Mouse (Mus musculus) liver, adult 2 months (tissue): ENCODE measurements around the gene Sapcd1. TPM values are rescaled to one million over a fixed set of nuclear protein-coding genes. Genes with fewer than 3 reads are reported as not detected.
"Not testable (repeated sequence)": the region's sequence is repeated elsewhere in the genome, so short reads cannot be mapped to it uniquely, and the experiment has no call there.

Source experiments
- DNase-seq: peaks from one replicate; pipeline ENCODE4 v3.0.0-alpha.2; 2011; ENCODE audit warnings: low read depth, low spot score; ENCODE audit errors: extremely low read depth
- H3K27ac ChIP-seq: fragments of 200-500 bp; replicated peaks from 2 replicates; pipeline ENCODE4 v1.5.1; 2012; ENCODE audit warnings: low read depth, mild to moderate bottlenecking, control low read depth, inconsistent platforms, low read length; ENCODE audit not compliant: insufficient read depth
- H3K27me3 ChIP-seq: fragments of 200-500 bp; 2 replicates; pipeline ENCODE4 v1.6.1; 2012; ENCODE audit warnings: mild to moderate bottlenecking, moderate library complexity, low read length, inconsistent platforms; ENCODE audit not compliant: control insufficient read depth, insufficient read depth
- H3K36me3 ChIP-seq: fragments of 200-500 bp; 2 replicates; pipeline ENCODE4 v1.6.1; 2012; ENCODE audit warnings: low read length, inconsistent platforms; ENCODE audit not compliant: control insufficient read depth, insufficient read depth
- H3K4me1 ChIP-seq: fragments of 200-500 bp; 2 replicates; pipeline ENCODE4 v1.6.1; 2011; ENCODE audit warnings: low read length; ENCODE audit not compliant: control insufficient read depth, insufficient read depth
- H3K4me3 ChIP-seq: fragments of 200-500 bp; 2 replicates; pipeline ENCODE4 v1.5.1; 2011; ENCODE audit warnings: low read depth, mild to moderate bottlenecking, control low read depth, low read length, moderate library complexity; ENCODE audit not compliant: insufficient read depth
- H3K79me2 ChIP-seq: fragments of 200-500 bp; 2 replicates; pipeline ENCODE4 v1.6.1; 2012; ENCODE audit warnings: inconsistent platforms, mild to moderate bottlenecking, low read length, moderate library complexity; ENCODE audit not compliant: control insufficient read depth, insufficient read depth
- H3K9ac ChIP-seq: fragments of 200-500 bp; 2 replicates; pipeline ENCODE4 v1.6.1; 2012; ENCODE audit warnings: low read depth, mild to moderate bottlenecking, control low read depth, inconsistent platforms, low read length
- CTCF ChIP-seq: fragments of 200-500 bp; IDR thresholded peaks from 2 replicates; pipeline ENCODE4 v1.5.1; 2011; ENCODE audit warnings: low read depth, low read length, control low read depth
- POLR2A ChIP-seq: fragments of 200-500 bp; IDR thresholded peaks from 2 replicates; pipeline ENCODE4 v1.6.1; 2011; ENCODE audit warnings: low read length, control low read depth; ENCODE audit not compliant: insufficient read depth; ENCODE audit errors: extremely low read depth
- WGBS: fragments of 180-500 bp; shearing (Covaris S2); methylation state at CpG from one replicate; pipeline ENCODE4 v1.1.7; 2018; 5-methylcytosine and 5-hydroxymethylcytosine counted together
- polyA plus RNA-seq: library from polyadenylated mRNA; depleted of rRNA; stranded (reverse); fragments of >200 nt; gene quantifications from 2 replicates; pipeline ENCODE4 v1.2.3, GENCODE M21; 2012
- total RNA-seq: library from RNA; depleted of rRNA; stranded (reverse); fragments of >200 nt; gene quantifications from 2 replicates; pipeline ENCODE4 v1.2.3, GENCODE M21; 2014

Sapcd1 gene
- total and polyA plus RNA-seq, 2 experiments = 0.66 TPM; not detected in 1

DNA sequence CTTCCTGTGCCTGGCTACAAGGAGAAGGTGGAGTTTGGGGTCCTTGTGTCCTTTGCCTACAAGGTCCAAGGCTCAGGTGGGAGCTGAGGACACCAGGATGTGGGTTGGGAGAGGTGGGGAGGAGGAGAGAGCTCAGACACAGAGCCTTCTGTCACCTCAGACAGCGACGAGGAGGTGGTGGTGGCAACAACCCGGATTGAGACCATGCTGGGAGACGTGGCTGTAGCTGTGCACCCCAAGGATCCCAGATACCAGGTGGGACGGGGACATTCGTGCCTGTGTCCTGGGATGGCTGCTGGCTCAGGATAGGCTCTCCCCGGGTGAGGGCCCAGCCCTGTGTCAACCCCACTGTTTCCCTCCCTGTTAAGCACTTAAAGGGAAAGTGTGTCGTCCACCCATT, 16.4 kb downstream of the Sapcd1 start:
- Histone ChIP-seq H3K4me1 (no peaks in the 10 kb centered on the region), H3K79me2 (no peaks in the 10 kb centered on the region), H3K27me3 (no peaks in the 10 kb centered on the region), H3K4me3 (no peak overlapping the region), H3K36me3 (peaks cover 5% of the 10 kb centered on the region; the same call in 1 of the 2 replicates), H3K9ac (no peak overlapping the region), H3K27ac (no peak overlapping the region)
- WGBS = 95% methylated on average over 8 of the region's 8 CpGs
- no peak for DNase-seq
- no peak for TF ChIP-seq CTCF
- no peak for TF ChIP-seq POLR2A

DNA sequence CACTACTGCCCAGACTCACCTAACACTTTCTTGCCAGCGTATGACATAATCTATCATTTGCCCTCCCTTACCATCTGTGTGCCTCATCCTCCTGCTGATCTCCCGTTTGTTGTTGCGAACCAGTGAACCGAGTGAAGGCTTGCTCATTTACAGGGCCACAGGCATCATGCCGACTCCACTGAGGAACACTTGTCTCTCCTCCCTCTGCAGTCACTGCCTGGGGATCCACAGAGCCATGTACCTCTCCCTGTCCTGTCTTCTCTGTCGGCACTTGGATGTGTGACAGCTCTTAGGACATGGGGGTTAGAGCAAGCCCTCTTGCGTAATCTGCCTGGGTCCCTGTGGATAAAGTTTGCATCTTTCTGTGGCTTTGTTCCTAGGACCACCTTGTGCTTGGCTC, 18.2 kb downstream of the Sapcd1 start:
- H3K4me1 ChIP-seq = no peaks in the 10 kb centered on the region
- 77% methylated on average over 7 of the region's 7 CpGs for WGBS
- H3K4me3 ChIP-seq = no peak overlapping the region
- H3K79me2 ChIP-seq = no peaks in the 10 kb centered on the region
- no peak overlapping the region for H3K27ac ChIP-seq
- no peak overlapping the region for H3K9ac ChIP-seq
- TF ChIP-seq POLR2A (no peak), CTCF (no peak)
- DNase-seq = no peak
- no peaks in the 10 kb centered on the region for H3K27me3 ChIP-seq
- H3K36me3 ChIP-seq = peaks cover 6% of the 10 kb centered on the region; the same call in 1 of the 2 replicates

DNA sequence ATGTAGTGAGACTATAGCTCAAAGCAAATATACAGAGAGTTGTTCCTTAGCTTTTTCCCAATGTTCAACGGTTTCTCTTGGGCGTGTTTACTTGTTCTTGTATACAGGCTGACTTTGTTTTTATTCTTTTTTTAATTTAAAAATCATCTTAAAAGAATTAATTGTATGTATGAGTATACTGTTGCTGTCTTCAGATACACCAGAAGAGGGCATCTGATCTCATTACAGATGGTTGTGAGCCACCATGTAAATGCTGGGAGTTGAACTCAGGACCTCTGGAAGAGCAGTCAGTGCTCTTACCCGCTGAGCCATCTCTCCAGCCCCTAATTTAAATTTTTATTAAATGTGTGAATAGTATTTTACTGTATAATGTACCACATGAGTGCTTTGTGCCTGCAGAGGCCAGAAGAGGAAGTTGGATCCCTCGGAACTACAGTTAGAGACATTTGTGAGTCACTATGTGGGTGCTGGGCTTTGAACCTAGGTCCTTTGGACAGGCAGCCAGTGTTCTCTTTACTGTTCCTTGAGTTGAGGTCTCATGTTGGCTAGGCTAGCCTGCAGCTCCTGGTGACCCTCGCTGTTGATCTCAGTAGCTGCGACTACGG, 20.3 kb downstream of the Sapcd1 start:
- 96% methylated on average over 7 of the region's 7 CpGs for WGBS

DNA sequence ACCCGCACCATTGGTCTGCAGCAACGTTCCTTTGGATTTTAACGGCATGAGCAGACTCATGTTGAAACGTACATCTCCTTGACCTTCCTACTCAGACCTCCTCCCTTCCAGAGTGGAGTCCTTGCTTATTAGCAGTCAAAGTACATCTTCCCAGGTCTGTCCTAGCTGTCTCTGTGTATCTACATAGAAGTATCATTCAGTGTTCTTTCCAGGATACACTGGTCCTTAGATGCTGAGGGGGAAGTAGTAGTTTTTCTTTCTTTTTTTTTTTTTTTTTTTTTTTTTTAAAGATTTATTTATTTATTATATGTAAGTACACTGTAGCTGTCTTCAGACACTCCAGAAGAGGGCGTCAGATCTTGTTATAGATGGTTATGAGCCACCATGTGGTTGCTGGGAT, 21.9 kb downstream of the Sapcd1 start:
- not testable (repeated sequence) for H3K36me3 ChIP-seq, H3K79me2 ChIP-seq, H3K4me3 ChIP-seq, H3K27ac ChIP-seq, H3K4me1 ChIP-seq, DNase-seq, H3K27me3 ChIP-seq, H3K9ac ChIP-seq
- 94% methylated on average over 4 of the region's 5 CpGs for WGBS

More for the DNA sequence above, 20.3 kb downstream of the Sapcd1 start:
- no peaks in the 10 kb centered on the region for H3K27me3 ChIP-seq
- H3K79me2 ChIP-seq = no peaks in the 10 kb centered on the region
- no peak overlapping the region for H3K9ac ChIP-seq
- DNase-seq = no peak
- no peak overlapping the region for H3K4me3 ChIP-seq
- no peak overlapping the region for H3K27ac ChIP-seq
- peaks cover 6% of the 10 kb centered on the region; the same call in 1 of the 2 replicates for H3K36me3 ChIP-seq
- no peaks in the 10 kb centered on the region for H3K4me1 ChIP-seq
- TF ChIP-seq POLR2A = no peak

DNA sequence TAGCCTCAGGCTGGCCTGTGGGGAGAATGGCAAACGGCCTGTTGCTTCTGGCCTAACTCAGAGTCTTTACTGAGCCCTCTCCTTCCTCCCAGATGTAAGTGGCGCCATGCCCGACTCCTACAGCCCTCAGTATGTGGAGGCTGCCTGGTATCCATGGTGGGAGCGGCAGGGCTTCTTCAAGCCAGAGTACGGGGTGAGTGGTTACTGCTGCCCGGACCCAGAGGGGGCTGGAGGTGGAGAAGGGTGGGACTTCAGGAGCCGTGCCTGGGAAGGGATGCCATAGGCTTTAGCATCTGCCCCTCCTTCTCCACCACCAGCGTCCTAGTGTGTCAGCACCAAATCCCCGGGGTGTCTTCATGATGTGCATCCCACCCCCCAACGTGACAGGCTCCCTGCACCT, 22.7 kb downstream of the Sapcd1 start:
- TF ChIP-seq POLR2A (no peak), CTCF (no peak)
- H3K36me3 ChIP-seq = peaks cover 6% of the 10 kb centered on the region; the same call in 1 of the 2 replicates
- H3K27me3 ChIP-seq = no peaks in the 10 kb centered on the region
- 0 out of 2 replicates have a peak, but pooled peaks cover 8% of the 10 kb centered on the region for H3K4me1 ChIP-seq
- H3K9ac ChIP-seq = no peak overlapping the region
- no peak overlapping the region for H3K27ac ChIP-seq
- no peaks in the 10 kb centered on the region; the same call in 1 of the 2 replicates for H3K79me2 ChIP-seq
- no peak overlapping the region for H3K4me3 ChIP-seq
- no peak for DNase-seq
- WGBS = 97% methylated on average over 10 of the region's 10 CpGs

DNA sequence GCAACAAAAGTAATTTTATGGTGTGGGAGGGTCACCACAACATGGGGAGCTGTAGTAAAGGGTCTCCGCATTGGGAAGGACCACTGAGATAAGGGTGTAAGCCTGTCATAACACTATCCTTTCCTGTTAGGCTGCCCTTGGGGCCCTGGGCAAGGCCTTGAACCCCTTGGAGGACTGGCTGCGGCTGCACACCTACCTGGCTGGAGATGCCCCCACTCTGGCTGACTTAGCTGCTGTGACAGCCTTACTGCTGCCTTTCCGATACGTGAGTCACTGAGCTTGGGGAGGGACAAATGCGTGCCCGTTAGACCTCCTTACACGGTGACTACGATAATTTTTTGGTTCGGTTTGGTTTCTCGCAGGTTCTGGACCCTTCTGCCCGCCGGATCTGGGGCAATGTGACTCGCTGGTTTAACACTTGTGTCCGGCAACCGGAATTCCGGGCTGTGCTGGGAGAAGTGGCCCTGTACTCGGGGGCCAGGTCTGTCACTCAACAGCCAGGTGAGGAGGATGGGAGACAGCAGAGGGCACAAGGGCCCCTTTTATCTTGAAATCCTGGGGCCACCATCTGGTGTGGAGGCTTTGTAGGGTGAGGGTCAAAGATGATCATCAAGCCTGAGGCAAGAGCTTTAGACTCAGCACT, 23.6 kb downstream of the Sapcd1 start:
- Histone ChIP-seq H3K27ac (no peak overlapping the region), H3K4me1 (peaks cover 12% of the 10 kb centered on the region), H3K79me2 (no peaks in the 10 kb centered on the region; the same call in 1 of the 2 replicates), H3K4me3 (no peak overlapping the region), H3K36me3 (peaks cover 6% of the 10 kb centered on the region; the same call in 1 of the 2 replicates), H3K9ac (no peak overlapping the region), H3K27me3 (no peaks in the 10 kb centered on the region)
- 98% methylated on average over 17 of the region's 17 CpGs for WGBS
- TF ChIP-seq CTCF (no peak), POLR2A (no peak)
- no peak for DNase-seq
